Mouse (Mus musculus): ENCODE data around the gene Slc4a10.

DNA sequence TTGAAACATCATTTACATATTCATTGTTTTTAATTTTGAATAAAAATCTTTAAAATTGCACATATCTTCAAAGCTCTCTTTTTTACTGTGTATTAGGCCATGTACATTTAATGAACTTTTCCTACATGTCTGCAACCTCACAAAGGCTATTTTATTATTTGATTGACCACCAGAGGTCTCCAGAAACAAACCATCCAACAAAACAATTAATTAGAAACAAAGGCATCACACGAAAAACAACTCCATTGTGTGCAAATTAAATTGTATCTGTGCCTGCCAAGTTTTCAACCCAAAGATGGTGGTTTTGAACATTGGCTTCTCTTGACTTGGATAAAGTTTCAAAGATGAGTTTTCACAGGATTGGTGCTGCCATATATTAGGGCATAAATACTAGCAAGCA, 300.5 kb downstream of the Slc4a10 start:
- no peak for TF ChIP-seq CTCF (IDR thresholded peaks at IDR 0.05; ENCODE audit: insufficient read depth, low read length)
- no peak for TF ChIP-seq POLR2A (IDR thresholded peaks at IDR 0.05; ENCODE audit: borderline replicate concordance, extremely low read depth, low read depth, low read length)

Data from lung, adult 2 months (tissue).